Mouse (Mus musculus) heart, adult 2 months (tissue): Measurements from ENCODE around the gene Tbxas1.

Source experiments
- CTCF ChIP-seq: fragments of 200-600 bp; IDR thresholded peaks from 2 replicates; pipeline ENCODE4 v1.8.1; 2022; ENCODE audit warnings: antibody characterized with exemption, mild to moderate bottlenecking, moderate library complexity
- POLR2A ChIP-seq: fragments of 200-500 bp; IDR thresholded peaks from 2 replicates; pipeline ENCODE4 v1.6.1; 2011; ENCODE audit warnings: mild to moderate bottlenecking, low read depth, low read length, control low read depth; ENCODE audit not compliant: insufficient read depth

- no peak for TF ChIP-seq CTCF
- TF ChIP-seq POLR2A = no peak
Observed at GRCm38 (mm10) chr6:38919135-38919740, 44.0 kb downstream of the Tbxas1 start.
